Mouse (Mus musculus) heart, adult 2 months (tissue): Measurements from ENCODE around the gene Hmx1. TPM values are rescaled to one million over a fixed set of nuclear protein-coding genes. Genes with fewer than 3 reads are reported as not detected.

Experiments used
- DNase-seq, 2 experiments: peaks; one replicate each; pipeline ENCODE4 v3.0.0; 2021
- H3K27ac ChIP-seq: fragments of 200-600 bp; 2 replicates; pipeline ENCODE4 v1.8.1; 2022
- H3K27me3 ChIP-seq: fragments of 200-500 bp; 2 replicates; pipeline ENCODE4 v1.6.1; 2012; ENCODE audit warnings: mild to moderate bottlenecking, low read length, inconsistent platforms, mixed read lengths; ENCODE audit not compliant: control insufficient read depth, insufficient read depth
- H3K36me3 ChIP-seq: fragments of 200-500 bp; 2 replicates; pipeline ENCODE4 v1.6.1; 2012; ENCODE audit warnings: low read length, inconsistent platforms; ENCODE audit not compliant: control insufficient read depth, insufficient read depth
- H3K4me1 ChIP-seq: fragments of 200-500 bp; 2 replicates; pipeline ENCODE4 v1.6.1; 2011; ENCODE audit warnings: low read length; ENCODE audit not compliant: control insufficient read depth, insufficient read depth
- H3K4me3 ChIP-seq: fragments of 200-600 bp; 2 replicates; pipeline ENCODE4 v1.8.1; 2022
- H3K79me2 ChIP-seq: fragments of 200-500 bp; replicated peaks from 2 replicates; pipeline ENCODE4 v1.6.1; 2012; ENCODE audit warnings: mild to moderate bottlenecking, inconsistent platforms, low read length, moderate library complexity, mixed read lengths; ENCODE audit not compliant: control insufficient read depth, insufficient read depth
- H3K9ac ChIP-seq: fragments of 200-500 bp; 2 replicates; pipeline ENCODE4 v1.6.1; 2012; ENCODE audit warnings: low read depth, mild to moderate bottlenecking, control low read depth, inconsistent platforms, low read length, mixed read lengths
- CTCF ChIP-seq: fragments of 200-600 bp; IDR thresholded peaks from 2 replicates; pipeline ENCODE4 v1.8.1; 2022; ENCODE audit warnings: antibody characterized with exemption, mild to moderate bottlenecking, moderate library complexity
- EP300 ChIP-seq: fragments of 200-500 bp; IDR thresholded peaks from 2 replicates; pipeline ENCODE4 v1.6.1; 2011; ENCODE audit warnings: low read depth, low read length, control low read depth; ENCODE audit not compliant: insufficient read depth
- POLR2A ChIP-seq: fragments of 200-500 bp; IDR thresholded peaks from 2 replicates; pipeline ENCODE4 v1.6.1; 2011; ENCODE audit warnings: mild to moderate bottlenecking, low read depth, low read length, control low read depth; ENCODE audit not compliant: insufficient read depth
- WGBS: fragments of 180-500 bp; shearing (Covaris S2); methylation state at CpG from one replicate; pipeline ENCODE4 v1.1.7; 2018; 5-methylcytosine and 5-hydroxymethylcytosine counted together
- intact Hi-C: fragments of 180-260 bp; cut with DNase I; formaldehyde crosslinking; loops from one replicate; pipeline ENCODE4 v1.15.1; 2025
- polyA plus RNA-seq: library from polyadenylated mRNA; depleted of rRNA; stranded (reverse); fragments of >200 nt; gene quantifications from 2 replicates; pipeline ENCODE4 v1.2.3, GENCODE M21; 2012
- total RNA-seq, 2 experiments: library from RNA; stranded (reverse); gene quantifications; 2 replicates each; pipeline ENCODE4 v1.2.3; 2021

Hmx1 gene
- total and polyA plus RNA-seq, 3 experiments: not detected

- intact Hi-C loops: no loop called here
- WGBS: 64% methylated on average over 9 of the region's 9 CpGs
- Histone ChIP-seq H3K27ac (no peak overlapping the region), H3K36me3 (no peaks in the 10 kb centered on the region), H3K4me3 (no peak overlapping the region), H3K9ac (no peak overlapping the region), H3K4me1 (no peaks in the 10 kb centered on the region), H3K27me3 (peaks cover 4% of the 10 kb centered on the region; the same call in 1 of the 2 replicates), H3K79me2 (no peaks in the 10 kb centered on the region)
- TF ChIP-seq POLR2A (no peak), EP300 (no peak), CTCF (no peak)
- DNase-seq: no peak
Measured at GRCm38 (mm10) chr5:35407411-35407930, 18.6 kb downstream of the Hmx1 start.

DNA sequence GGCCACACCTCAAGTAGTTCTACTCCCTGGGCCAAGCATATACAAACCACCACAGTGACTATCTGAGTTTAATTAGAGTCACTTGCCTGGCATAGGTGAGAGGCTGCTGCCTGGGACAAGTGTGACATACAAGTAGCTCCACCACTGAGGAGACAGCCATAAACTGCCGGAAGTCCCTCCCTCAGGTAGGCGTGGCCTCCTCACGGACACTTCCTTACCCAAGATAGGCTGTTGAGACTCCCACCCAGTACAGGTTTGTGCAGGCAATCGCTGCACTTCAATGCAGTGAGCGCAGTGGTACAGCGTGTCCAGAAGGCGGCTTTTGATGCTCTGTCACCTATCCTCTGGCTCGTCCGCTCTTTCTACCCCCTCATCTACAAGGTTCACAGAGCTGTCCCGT lies 22.1 kb downstream of the Hmx1 start:
- H3K9ac ChIP-seq: no peak overlapping the region
- no peak for DNase-seq

DNA sequence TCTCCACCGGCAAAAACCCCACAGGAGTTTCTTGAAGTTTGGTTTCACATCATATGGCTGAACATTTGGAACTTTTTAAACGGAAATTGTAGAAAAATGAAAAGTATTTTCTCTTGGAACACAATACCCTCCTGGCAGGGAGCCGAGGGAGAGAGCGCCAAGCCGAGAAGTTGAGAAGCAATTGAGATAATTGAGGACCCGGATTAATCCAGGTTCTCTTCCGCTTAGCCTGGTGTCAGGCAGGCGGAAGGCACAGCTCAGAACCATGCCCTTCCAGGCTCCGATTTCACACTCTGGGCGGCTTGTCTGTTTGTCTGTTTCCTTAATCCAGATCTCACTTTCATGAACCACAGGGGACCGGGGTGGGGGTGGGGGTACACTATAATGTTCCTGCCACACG lies 23.9 kb downstream of the Hmx1 start:
- Histone ChIP-seq H3K4me3 (no peak overlapping the region), H3K4me1 (no peaks in the 10 kb centered on the region), H3K27me3 (no peaks in the 10 kb centered on the region; the same call in 1 of the 2 replicates), H3K27ac (no peak overlapping the region), H3K9ac (no peak overlapping the region), H3K36me3 (no peaks in the 10 kb centered on the region), H3K79me2 (no peaks in the 10 kb centered on the region)
- intact Hi-C loops: no loop called here
- WGBS: 11% methylated on average over 12 of the region's 12 CpGs
- TF ChIP-seq POLR2A (no peak), EP300 (no peak), CTCF (no peak)
- DNase-seq: no peak

More for the DNA sequence above, 22.1 kb downstream of the Hmx1 start:
- H3K4me1 ChIP-seq: no peaks in the 10 kb centered on the region
- no peaks in the 10 kb centered on the region for H3K36me3 ChIP-seq
- TF ChIP-seq EP300 (no peak), CTCF (no peak), POLR2A (no peak)
- H3K4me3 ChIP-seq: no peak overlapping the region
- 58% methylated on average over 10 of the region's 10 CpGs for WGBS
- H3K79me2 ChIP-seq: no peaks in the 10 kb centered on the region
- intact Hi-C loops: no loop called here
- peaks cover 1% of the 10 kb centered on the region; the same call in 1 of the 2 replicates for H3K27me3 ChIP-seq
- no peak overlapping the region for H3K27ac ChIP-seq

DNA sequence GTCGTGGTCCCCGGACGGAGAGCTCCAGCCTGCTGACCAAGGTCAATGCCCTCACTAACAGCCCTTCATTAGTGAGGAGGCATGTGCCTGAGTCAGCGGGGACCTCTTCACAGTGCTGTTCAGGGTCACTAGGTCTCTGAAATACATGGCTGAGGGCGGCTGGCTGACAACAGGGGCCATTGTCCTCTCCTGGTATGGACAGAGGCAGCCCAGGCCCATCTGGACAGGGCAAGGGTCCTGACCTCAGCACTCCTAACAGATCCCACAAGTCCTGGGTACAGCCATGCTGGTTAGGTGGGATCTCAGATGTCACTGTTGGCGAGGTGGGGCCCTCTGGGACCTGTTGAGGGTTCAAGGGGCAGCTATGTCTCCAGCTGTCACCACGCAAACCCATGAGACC lies 28.8 kb downstream of the Hmx1 start:
- no peak for TF ChIP-seq POLR2A
- no peak for TF ChIP-seq EP300
- TF ChIP-seq CTCF: no peak
- 62% methylated on average over 7 of the region's 7 CpGs for WGBS
- Histone ChIP-seq H3K27ac (no peak overlapping the region), H3K36me3 (no peaks in the 10 kb centered on the region), H3K27me3 (no peaks in the 10 kb centered on the region), H3K9ac (no peak overlapping the region), H3K4me1 (no peaks in the 10 kb centered on the region), H3K79me2 (no peaks in the 10 kb centered on the region), H3K4me3 (no peak overlapping the region)
- no peak for DNase-seq
- intact Hi-C loops: no loop called here

DNA sequence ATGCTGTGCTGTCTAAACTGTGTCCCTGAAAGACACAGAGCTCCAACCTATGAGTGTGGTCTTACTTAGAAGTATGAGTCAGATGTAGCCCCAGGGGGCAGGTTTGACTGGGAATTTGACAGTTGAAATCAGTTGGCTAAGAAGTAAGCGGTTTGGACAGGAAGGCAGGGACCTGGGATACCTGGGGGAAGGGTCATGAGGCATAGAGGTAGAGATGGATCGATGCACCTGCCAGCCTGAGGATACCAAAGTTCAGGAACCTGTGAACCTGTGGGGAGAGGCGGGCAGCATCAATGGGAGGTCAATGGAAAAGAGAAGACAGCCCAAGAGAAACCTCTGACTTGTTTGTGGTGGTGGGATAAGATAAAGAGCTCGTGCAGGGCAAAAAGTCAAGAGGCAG lies 32.7 kb downstream of the Hmx1 start:
- intact Hi-C loops: no loop called here
- WGBS: 54% methylated on average over 4 of the region's 4 CpGs
- no peak overlapping the region for H3K9ac ChIP-seq

DNA sequence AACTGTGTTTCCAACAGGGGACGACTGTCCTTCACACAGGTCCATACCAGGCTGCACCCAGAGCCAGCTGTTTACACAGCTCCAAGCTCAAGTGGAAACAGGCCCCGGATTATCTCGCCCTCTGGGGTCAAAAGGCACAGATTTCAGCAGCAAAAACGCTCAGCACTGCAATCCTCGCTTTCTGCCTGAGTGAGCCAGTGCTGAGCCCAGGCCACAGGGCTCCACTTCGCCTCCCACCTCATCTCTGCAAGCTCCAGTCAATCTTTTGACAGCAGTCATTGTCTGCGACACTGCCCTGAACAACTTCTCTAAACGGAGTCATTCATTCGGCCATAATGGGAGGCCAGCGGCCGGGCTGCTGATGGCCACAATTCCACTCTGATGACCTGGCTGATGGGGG lies 36.3 kb downstream of the Hmx1 start:
- no peak for DNase-seq
- H3K79me2 ChIP-seq: no peaks in the 10 kb centered on the region
- H3K4me3 ChIP-seq: no peak overlapping the region
- no peak overlapping the region for H3K9ac ChIP-seq
- H3K27me3 ChIP-seq: no peaks in the 10 kb centered on the region; the same call in 1 of the 2 replicates
- TF ChIP-seq CTCF (no peak), EP300 (no peak), POLR2A (no peak)
- H3K27ac ChIP-seq: no peak overlapping the region
- intact Hi-C loops: no loop called here
- H3K36me3 ChIP-seq: no peaks in the 10 kb centered on the region
- no peaks in the 10 kb centered on the region for H3K4me1 ChIP-seq
- 33% methylated on average over 11 of the region's 11 CpGs for WGBS

More for the DNA sequence above, 32.7 kb downstream of the Hmx1 start:
- TF ChIP-seq CTCF (no peak), POLR2A (no peak), EP300 (no peak)
- no peak for DNase-seq
- Histone ChIP-seq H3K4me3 (no peak overlapping the region), H3K79me2 (no peaks in the 10 kb centered on the region), H3K27ac (no peak overlapping the region), H3K36me3 (no peaks in the 10 kb centered on the region), H3K27me3 (no peaks in the 10 kb centered on the region), H3K4me1 (no peaks in the 10 kb centered on the region)
